In the genomic region with DNA sequence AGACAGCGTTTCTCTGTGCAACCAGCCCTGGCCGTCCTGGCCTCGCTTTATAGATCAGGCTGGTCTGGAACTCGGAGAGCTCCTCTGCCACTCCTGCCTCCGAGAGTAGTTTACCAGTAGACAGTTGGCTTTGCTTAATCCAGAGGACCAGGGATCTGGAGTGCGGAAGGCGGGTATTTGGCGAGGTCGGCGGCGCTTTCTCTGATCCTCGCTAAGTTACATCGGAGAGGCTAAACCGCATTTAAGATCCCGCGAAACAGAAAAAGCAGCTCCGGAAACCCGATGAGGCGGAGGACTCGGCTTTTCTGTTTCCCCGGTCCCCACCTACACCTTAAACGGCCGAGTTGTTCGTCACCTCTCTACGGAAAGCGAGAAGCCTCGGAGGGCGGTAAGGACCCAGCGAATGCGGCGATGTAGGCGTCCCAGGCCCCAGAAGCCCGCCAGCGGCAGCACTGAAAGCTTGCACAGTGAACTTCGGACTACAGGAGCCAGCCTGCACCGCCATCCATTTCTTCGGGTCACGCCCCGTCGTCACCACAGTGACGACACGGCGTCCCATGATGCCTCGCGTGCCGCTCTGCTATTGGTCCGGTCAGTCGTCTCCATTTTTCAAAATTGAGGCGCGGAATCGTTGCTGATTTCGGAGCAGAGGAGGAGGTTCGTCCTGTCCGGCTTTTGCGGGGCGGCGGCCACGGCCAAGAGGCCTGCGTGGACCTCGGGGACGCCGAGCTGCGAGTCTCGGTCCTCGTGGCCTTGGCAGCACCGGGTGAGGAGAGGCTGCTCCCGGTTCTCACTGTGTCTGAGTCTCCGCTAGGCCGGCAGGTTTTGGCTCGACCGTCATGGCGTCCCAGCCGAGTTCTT, we compare ENCODE assay signal across 8 mouse cellular contexts. TPM values are rescaled to one million over a fixed set of nuclear protein-coding genes. Genes with fewer than 3 reads are reported as not detected.
DNase-seq lines count a peak whose midpoint lies in the region; ATAC-seq lines count a peak whose summit lies in the region.

Gene Kif11 (plus strand): TSS at position 649 of the 861 bp plus-strand sequence.

- peak; percentile 96 to 98 for DNase-seq in adrenal gland, adult (ENCODE audit: inconsistent age in 2 of 2, low spot score in 1 of 2)
- DNase-seq in embryo, embryonic 10.5 days (ENCODE audit: low spot score) = peak; percentile 97
- DNase-seq in gastrocnemius, postnatal 14 days = peak; percentile 97
- peak; percentile 97 to 98 for DNase-seq in left cerebral cortex, postnatal 10 days (ENCODE audit: extremely low spot score in 1 of 2, low spot score in 2 of 2)
- peak; percentile 96 for DNase-seq in right cerebral cortex, postnatal 25 days
- DNase-seq in urinary bladder, postnatal 4 days (ENCODE audit: low spot score in 2 of 2) = peak; percentile 93 to 95

- intact Hi-C loops in gastrocnemius, postnatal 14 days (cut with DNase I; ENCODE audit: low total_unique reads) = no loop called here
- intact Hi-C loops in left cerebral cortex, postnatal 10 days (cut with DNase I) = loop anchor here (2.0 kb wide), 1 partner anchor 457 kb away; the partner anchor contains the start of gene Fgfbp3

- peak; percentile 95 for ATAC-seq in inflammation-experienced regulatory T-cells, adult 6 months
- ATAC-seq in megakaryocyte-erythroid progenitor cell, adult 5-6 weeks (replicated peaks; ENCODE audit: low FRiP score, low TSS enrichment, poor library complexity, severe bottlenecking) = peak; percentile 92

RNA-seq across cellular contexts. Expression of gene Kif11, which starts in this region (rescaled TPM):
- total RNA-seq in gastrocnemius, postnatal 14 days (2021) = 1 to 10 TPM; 3.2 to 3.6 TPM
- polyA plus RNA-seq in inflammation-experienced regulatory T-cells, adult 6 months (2017; shearing (Covaris generic)) = 10 to 100 TPM in 1 of 3 experiments, 1 to 10 TPM in 2; 2.5 to 67.9 (median 6.3) TPM
- 1 to 10 TPM; 3.2 to 3.3 TPM for total RNA-seq in left cerebral cortex, postnatal 10 days (2021)
- 71.5 and 75.2 TPM in 2 replicates for total RNA-seq in megakaryocyte-erythroid progenitor cell, adult 5-6 weeks (2014; fragmentation: Nextera tagmentation)
- 144 TPM in 2 replicates for total RNA-seq in megakaryocyte-erythroid progenitor cell, adult 5-6 weeks (2017)

Comparison
In these comparisons a context has a peak if more than half of its experiments do, and no peak if none do; other contexts are left out.
1. Peak in every context shown above with its lines: DNase-seq and ATAC-seq.
2. RNA of gene Kif11 (total RNA-seq): 71.5 to 144 TPM in megakaryocyte-erythroid progenitor cell, adult 5-6 weeks; 3.2 to 3.6 TPM in gastrocnemius, postnatal 14 days and 3.2 to 3.3 TPM in left cerebral cortex, postnatal 10 days; every median in the first group is over 10 times any median in the second.